Mouse (Mus musculus): Measurements from ENCODE around the gene Cntnap1.
"Not testable (repeated sequence)": the region's sequence is repeated elsewhere in the genome, so short reads cannot be mapped to it uniquely, and the experiment has no call there.

Cntnap1 gene

DNA sequence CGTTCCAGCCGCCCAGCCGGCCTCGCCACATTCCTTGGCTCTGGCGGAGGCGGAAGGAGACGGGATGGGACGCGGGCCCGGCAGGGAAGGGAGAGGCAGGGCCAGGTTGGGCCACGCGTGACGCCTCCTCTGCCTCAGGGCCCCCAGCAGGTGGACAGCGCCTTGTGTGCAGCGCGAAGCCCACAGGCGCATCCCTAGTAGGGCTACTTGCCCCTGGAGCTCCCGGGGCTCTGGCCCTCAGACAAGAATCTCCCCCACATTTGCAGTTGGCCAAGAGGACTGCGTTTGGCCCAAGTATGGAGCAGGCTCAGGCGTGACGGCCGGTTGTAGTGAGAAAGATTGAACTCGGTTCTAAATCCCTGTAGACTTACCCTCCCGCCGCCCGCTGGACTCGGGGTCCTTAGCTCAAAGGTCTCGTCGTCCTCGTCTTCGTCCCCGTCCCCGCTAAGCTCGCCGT, at the start of gene Cntnap1:
TSS of gene Cntnap1 (plus strand) at position 170 of the 457 bp plus-strand sequence.
- DNase-seq (ENCODE audit: low spot score): peak; percentile 52

DNA sequence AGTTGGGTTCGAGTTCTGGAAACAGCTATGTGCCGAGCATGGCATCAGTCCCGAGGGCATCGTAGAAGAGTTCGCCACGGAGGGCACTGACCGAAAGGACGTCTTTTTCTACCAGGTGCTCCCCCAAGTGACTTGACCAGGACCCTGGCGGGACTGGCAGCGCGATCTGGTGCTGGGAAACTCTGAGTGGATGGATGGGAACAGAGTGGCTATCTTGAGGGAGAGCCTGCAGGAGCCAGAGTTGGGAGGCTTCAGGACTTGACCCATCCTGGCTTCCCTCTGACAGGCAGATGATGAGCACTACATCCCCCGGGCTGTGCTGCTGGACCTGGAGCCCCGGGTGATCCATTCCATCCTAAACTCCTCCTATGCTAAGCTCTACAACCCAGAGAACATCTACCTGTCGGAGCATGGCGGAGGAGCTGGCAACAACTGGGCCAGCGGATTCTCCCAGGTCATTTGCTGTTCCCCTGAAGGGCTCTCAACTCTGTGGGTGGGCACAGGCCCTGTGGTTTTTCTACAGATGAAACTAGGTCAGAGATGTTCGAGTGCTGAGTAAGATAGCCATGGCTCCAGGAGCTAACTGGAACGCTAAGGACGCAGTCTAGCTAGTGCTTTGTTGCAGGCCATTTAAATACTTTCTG, 49.7 kb upstream of the Cntnap1 start:
- DNase-seq (ENCODE audit: low spot score): no peak

DNA sequence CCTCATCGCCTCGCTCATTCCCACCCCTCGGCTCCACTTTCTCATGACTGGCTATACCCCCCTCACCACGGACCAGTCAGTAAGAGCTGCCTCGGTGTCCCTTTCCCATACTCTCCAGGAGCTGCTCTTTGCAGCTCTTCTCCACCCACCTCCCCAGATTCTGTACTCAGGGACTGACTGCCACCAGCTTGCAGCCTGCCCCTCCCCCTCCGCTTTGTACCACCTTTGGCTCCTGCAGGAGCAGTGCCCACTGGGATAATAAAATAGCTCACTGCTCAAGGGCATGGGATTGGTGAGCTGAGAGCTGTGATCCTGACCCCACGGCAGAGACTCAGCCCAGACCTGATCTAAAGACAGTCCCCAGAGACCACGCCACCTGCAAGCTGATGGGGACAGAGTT, 45.8 kb upstream of the Cntnap1 start:
- not testable (repeated sequence) for DNase-seq (ENCODE audit: low spot score)

DNA sequence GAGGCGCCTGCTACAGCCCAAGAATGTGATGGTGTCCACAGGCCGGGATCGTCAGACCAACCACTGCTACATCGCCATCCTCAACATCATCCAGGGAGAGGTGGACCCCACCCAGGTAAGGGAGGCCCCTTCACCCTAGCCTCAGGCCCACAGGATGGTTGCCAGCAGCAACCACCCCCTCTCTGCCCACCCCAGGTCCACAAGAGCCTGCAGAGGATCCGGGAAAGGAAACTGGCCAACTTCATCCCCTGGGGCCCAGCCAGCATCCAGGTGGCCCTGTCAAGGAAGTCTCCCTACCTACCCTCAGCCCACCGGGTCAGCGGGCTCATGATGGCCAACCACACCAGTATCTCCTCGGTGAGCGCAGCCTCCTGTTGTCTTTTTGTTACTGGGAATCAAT, 45.3 kb upstream of the Cntnap1 start:
- DNase-seq (ENCODE audit: low spot score): not testable (repeated sequence)

DNA sequence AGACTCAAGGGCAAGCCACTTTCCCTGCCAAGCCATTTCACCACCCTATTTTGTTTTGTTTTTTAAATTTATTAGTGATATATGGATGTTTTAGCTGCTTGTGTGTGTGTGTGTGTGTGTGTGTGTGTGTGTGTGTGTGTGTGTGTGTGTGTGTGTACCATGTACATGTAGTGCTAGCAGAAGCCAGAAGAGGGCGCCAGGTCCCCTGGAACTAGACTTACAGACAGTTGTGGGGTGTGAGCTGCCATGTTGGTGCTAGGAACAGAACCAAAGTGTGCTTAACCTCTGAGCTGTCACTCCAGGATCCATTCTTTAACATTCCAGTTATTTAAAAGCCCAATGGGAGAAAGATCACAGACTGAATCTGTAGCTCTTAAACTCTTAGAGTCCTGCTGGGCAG, 43.2 kb upstream of the Cntnap1 start:
- DNase-seq (ENCODE audit: low spot score): no peak

DNA sequence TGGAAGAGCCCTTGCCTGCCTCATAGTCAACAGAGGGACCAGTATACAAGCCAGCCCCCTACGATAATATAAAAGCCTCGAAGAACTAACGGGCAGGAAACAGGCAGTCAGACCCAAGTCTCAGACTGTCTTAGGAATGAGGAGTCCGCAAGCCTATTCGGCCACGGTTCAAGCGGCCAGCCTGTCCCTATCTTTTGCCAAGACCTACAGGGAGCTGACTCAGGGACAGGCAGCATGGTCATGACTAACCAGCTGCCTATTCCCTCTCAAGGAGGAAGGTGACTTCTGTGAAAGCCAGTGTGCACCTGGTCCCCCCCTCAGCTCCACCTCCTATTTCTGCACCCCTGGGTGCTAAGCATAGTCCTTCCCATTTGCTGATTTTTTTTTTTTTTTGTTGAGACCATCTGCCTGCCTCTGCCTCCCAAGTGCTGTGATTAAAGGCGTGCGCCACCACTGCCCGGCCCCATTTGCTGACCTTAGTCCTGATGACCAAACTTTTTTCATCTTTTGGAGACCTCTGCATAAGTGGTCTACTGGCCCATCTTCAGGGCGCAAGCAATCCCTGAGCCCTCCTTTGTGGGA, 41.2 kb upstream of the Cntnap1 start:
- no peak for DNase-seq (ENCODE audit: low spot score)

DNA sequence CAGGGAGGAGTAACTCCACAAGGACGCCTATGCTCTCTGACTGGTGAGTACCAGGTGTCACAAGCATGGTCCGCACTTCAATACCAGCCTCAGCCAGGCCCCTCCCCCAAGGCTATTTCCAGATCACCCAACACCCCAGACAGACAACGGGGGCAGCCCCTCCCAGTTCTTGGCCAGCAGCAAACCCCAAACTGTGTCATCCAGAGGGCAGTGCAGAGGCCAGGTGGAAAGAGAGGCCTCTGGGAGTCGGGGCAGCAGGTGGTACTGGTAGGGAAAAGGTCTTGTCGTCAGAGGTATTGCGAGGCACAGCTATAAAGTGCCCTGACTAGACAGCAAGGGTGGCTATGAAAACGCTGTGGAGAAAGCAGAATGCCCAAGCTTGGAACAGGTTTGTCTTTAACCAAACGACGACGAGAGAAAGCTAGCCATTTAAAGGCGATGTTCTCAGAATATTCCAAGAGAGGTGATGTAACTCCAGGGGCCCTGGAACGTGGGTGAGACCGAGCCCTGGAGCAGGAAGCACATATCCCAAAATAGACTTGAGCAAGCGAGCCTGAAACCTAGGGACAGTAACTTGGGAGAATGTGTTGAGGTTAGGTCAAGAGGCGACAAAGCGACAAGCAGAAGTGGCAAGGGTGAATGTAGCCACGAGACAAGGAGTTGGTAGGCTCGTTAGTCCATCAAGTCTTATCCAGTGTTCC, 40.1 kb upstream of the Cntnap1 start:
- DNase-seq (ENCODE audit: low spot score): no peak

DNA sequence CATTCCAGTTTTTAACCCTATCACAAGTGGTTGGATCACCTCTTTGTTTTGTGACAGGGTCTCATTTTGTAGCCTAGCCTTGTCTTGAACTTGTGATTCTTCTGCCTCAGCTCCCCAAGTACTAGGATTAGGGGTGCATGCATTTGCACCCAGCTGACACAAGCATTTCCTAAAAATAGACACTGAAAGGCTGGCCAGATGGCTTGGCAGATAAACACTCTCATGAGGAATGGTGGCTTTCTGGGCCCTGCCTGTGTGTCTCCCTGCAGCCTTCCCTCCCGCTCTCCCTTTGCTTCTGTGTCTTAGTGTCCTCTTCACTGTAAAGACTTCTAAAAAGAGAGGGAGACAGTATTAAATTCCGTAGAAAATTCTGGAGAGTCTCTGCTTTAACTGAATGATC, 39.1 kb upstream of the Cntnap1 start:
- DNase-seq (ENCODE audit: low spot score): no peak

DNA sequence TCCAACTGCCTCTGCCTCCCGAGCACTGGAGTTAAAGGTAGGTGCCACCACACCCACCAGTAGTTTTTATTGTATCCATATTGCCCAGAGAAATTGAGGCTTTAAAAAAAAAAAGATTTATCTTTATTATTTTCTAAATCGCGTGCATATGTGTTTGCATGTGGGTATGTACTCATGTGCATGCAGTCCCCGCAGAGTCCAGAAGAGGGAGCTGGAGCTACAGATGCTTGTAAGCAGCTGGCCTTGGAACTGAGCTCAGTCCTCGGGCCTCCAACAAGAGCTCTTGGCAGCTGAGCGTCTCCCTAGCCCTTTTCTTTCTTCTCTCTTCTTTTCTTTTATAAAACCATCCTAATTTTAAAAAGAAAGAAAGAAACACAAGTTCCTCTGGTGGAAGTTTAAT, 38.6 kb upstream of the Cntnap1 start:
- no peak for DNase-seq (ENCODE audit: low spot score)

DNA sequence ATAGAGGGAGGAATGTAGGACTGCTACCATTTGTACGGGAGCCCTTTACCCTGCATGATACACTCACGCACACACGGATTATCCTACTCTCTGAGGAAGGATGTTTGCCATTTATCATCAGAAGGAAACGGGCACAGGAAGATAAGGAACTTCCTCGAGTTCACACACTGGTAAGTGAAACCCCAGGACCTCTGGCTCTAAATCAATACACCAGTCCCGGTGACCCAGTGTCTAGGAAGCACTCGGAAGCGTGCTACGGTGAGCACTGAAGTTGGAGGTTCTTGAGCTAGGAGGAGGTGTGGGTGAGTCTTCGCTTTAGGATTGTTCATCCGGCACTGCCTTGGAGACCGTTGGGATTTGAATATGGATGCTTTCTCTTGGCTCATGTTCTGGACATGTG, 37.3 kb upstream of the Cntnap1 start:
- no peak for DNase-seq (ENCODE audit: low spot score)

DNA sequence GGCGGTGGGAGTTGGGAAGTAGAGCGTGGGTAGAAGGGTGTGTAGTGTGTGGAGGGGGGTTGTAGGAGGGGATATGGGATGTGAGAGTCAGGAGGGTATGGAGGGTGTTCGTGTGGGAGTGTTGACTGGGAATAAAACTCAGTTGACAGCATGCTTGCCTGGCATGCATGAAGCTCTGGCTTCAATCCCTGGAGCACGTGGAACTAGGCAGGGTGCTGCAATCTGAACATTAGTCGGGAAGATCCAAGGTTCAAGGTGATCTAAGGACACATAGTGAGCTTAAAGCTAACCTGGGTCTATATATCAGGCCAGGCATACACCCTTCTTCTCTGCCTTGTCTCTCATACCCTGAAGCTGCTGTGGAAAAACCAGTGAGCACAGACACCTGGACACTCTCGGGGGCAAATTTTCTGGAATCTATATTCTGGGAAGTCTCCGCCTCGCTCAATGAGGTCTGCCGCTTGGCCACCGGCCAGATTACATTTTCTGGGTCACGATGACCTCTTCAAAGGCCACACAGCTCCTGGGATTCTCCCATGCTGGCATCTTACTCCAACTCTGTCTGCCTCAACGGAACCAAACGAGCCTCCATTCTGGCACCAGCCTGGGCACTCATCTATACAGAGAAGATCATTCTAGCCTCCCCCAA, 36.0 kb upstream of the Cntnap1 start:
- no peak for DNase-seq (ENCODE audit: low spot score)

DNA sequence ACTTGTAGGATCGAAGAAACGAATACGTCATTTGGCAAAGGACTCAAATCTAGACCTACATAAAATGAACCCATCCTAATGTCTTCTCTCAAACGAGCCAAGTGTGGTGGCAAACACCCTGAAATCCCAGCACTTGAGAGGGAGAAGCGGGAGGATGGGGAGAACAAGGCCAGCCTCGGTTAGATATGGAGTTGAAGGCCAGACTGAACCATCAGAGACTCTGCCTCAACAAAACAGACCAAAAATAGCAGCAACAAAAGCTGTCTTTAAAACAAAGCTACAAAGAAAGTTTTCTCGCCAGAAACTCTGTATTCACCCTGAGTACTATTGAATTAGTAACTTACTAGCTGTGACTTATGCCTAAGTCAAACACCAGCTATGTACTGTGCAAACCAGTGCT, 33.3 kb upstream of the Cntnap1 start:
- no peak for DNase-seq (ENCODE audit: low spot score)

DNA sequence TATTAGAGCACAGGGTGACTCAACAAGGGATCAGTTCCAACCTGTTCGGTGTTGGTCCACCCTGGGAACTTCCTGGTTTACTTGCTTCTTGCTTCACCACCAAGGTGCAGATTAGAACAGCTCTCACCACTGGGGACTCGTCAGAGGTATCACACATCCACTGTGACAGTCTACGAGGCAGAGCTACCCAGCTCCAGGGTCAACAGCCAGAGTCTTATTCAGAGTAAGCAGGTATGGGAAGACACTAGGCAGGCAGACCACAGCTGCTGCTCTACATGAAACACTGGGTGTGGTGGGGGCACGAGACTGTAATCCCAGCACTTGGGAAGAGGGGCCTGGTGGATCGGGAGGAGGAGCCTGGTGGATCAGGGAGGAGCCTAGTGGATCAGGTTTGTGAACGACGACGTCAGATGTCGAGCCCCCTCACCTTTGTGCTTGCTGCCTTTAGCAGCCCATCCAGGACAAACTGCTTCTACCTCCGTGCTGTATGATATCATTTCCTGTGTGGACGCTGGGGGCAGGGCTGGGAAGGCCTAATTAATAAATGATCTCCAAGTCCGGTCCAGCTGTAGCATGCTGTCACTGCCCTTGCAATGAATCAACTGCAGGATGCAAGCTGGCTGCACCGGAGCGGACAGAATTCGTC, 31.7 kb upstream of the Cntnap1 start:
- no peak for DNase-seq (ENCODE audit: low spot score)

DNA sequence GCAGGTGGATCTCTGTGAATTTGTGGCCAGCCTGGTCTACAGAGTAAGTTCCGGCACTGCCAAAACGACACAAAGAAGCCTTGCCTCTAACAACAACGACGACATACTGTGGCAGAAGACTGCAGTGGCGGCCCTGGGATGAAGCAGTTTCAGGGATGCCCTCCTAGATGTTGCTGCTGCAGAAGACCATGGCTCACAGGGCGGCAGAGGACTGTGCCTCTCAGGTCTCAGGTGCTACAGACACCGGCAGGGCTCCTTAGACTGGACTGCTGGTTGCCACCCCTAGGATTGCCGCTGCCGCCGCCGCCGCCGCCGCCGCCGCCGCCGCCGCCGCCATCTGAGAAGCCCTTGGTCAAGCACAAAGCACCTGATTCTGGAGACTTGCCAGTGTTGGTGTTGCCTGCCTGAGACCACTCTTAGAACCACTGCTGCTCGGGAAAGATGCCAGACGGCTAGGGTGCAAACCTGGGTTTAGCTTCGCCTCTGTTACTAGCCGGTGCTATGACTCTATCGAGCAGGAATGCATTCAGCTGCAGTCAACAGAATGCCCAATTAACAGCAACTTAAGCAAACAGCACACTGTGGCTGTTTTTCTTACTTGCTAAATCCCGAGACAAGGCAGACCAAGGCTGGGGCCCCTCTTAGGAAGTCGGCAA, 30.0 kb upstream of the Cntnap1 start:
- DNase-seq (ENCODE audit: low spot score): no peak

DNA sequence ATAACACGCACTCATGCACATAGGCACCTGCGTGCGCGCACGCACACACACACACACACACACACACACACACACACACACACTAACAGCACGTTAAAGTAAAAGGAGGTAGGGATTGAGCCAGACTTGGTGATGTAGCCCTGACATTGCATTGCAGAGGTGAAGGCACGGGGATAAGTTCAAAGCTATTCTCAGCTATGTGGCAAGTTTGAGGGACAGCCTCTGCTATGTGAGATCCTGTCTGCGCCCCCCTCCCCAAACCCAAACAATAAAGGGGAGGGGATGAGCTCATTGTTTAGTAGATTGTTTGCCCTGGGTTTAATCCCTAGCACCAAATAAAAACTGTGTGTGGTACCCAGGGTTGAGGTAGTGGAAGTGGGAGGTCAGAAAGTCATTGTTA, 29.2 kb upstream of the Cntnap1 start:
- DNase-seq (ENCODE audit: low spot score): no peak

DNA sequence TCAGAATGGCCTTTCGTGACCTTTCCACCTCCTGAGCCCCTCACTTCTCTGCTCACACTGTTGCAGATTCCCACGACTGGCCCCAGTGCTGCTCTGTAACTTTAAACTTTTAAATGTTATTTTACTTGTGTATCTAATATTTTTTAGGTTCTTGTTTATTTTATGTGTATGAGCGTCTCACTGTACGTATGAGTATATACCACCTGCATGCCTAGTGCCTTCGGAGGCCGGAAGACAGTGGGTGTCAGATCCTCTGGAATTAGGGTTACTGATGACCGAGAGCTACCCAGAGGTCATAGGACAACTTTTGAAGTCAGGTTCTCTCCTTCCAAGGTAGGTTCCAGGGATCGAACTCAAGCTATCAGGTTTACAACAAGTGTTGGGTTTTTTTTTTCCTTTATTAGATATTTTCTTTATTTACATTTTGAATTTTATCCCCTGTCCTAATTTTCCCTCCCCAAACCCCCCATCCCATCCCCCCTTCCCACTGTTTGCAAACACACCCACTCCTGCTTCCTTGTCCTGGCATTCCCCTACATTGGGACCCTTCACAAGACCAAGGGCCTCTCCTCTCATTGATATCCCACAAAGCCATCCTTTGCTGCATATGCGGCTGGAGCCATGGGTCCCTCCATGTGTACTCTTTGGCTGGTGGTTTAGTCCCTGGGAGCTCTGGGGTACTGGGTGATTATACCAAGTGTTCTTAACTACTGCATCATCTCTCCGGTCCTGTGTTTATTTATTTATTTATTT, 27.9 kb upstream of the Cntnap1 start:
- DNase-seq (ENCODE audit: low spot score): no peak

DNA sequence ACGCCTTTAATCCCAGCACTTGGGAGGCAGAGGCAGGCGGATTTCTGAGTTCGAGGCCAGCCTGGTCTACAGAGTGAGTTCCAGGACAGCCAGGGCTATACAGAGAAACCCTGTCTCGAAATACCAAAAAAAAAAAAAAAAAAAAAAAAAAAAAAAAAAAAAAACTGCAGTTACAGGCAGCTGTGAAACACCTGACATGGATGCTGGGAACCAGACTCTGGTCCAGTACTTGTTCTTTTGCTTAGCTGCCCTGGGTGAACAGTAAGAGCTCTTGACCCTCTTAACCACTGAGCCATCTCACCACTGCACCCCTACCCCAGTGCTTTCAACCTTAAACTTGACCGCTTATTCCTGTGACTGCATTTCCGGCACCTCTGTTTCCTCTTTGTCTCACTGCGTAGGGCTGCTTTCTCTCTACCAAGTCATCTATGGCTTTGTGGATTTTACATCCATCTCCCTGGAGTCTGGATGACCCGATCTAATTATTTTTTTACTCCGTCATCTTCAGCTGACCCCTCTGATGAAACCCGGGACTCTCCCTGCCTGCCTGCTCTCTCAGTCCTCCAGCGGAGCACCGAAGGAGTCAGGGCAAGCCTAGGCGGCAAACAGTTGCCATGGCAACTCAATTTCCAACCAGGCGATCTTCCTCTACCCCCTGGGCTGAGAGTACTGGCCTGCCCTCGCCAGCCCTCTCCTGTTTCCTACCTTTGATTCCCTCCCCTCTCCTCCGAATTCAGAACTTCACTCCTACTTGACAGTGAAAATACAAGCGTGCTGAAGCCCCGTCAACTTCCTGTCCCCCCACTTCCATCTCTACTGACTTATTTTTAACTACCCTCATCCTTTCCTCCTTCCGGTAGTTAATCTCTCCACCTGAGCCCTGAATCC, 26.7 kb upstream of the Cntnap1 start:
- no peak for DNase-seq (ENCODE audit: low spot score)

DNA sequence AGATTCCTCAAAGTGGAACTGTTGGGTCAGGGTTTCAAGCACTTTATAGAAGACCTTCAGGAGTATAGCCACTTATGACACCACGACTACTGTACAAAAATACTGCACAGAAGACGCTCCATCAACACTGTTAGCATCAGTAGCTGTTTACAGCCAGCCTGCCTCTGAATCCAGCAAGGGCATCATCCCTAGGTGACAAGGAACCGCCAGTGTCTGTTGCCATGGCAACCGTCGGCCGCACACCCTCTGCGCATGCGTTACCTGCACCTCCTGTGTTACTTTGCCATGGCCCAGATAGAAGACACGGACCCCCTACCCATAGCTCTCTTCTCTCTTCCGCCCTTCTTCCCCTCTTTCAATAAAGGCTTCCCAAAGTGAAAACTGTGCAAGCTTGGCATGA, 23.9 kb upstream of the Cntnap1 start:
- no peak for DNase-seq (ENCODE audit: low spot score)

DNA sequence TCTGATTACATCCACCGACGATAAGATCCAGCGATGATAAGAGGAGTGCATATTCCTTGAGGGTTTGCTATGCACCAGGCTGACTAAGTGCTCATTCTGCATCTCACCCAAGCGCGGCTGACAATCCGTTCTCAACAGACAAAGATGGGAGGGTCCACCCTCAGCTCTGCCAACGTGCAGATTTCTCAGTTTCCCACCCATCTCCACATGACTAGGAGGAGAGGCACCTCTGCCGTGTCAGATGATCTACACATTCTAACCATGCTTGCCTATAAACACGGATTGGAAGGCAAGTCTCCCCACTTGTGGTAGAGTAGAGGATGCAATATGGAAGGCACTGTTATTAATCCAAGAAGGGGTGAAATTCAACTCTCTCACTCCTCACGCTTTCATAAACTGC, 21.6 kb upstream of the Cntnap1 start:
- no peak for DNase-seq (ENCODE audit: low spot score)

Measured in urinary bladder, postnatal 10 days (tissue).